Mouse (Mus musculus) spleen, postnatal 4 days (tissue): ENCODE results near the gene Iqschfp.

Experiments used
- DNase-seq, 2 experiments: peaks; one replicate each; pipeline ENCODE4 v3.0.0; 2022; ENCODE audit warnings: low spot score in 2 of 2

Gene Iqschfp

GRCm38 (mm10) chr3:67892026-67892705, at the start of gene Iqschfp, which contains the start of gene Iqcj:
Gene Iqschfp (plus strand): TSS chr3:67892232.
Gene Iqcj (plus strand): TSS chr3:67892220.
- DNase-seq, result no peak

- no peak for DNase-seq
Observed at GRCm38 (mm10) chr3:67852397-67852796, 39.6 kb upstream of the Iqschfp start.

GRCm38 (mm10) chr3:67861524-67861923, 30.5 kb upstream of the Iqschfp start:
- no peak for DNase-seq

GRCm38 (mm10) chr3:67867420-67868065, 24.5 kb upstream of the Iqschfp start:
- DNase-seq, result no peak

GRCm38 (mm10) chr3:67869424-67869823, 22.6 kb upstream of the Iqschfp start:
- DNase-seq, result no peak

- no peak for DNase-seq
Observed at GRCm38 (mm10) chr3:67877253-67877652, 14.8 kb upstream of the Iqschfp start.

GRCm38 (mm10) chr3:67884335-67884734, 7.7 kb upstream of the Iqschfp start:
- DNase-seq, result no peak

GRCm38 (mm10) chr3:67886176-67886575, 5.9 kb upstream of the Iqschfp start:
- DNase-seq, result no peak

- no peak for DNase-seq
Observed at GRCm38 (mm10) chr3:67887251-67887650, 4.8 kb upstream of the Iqschfp start.

- no peak for DNase-seq
Observed at GRCm38 (mm10) chr3:67892768-67893167, 736 bp downstream of the Iqschfp start.

GRCm38 (mm10) chr3:67902517-67902916, 10.5 kb downstream of the Iqschfp start:
- no peak for DNase-seq

GRCm38 (mm10) chr3:67908586-67908985, 16.6 kb downstream of the Iqschfp start:
- DNase-seq, result no peak

GRCm38 (mm10) chr3:67918098-67918497, 26.1 kb downstream of the Iqschfp start:
- DNase-seq, result no peak

GRCm38 (mm10) chr3:67918634-67919259, 26.7 kb downstream of the Iqschfp start:
- no peak for DNase-seq

GRCm38 (mm10) chr3:67923095-67923494, 31.1 kb downstream of the Iqschfp start:
- DNase-seq, result no peak

GRCm38 (mm10) chr3:67925453-67925852, 33.4 kb downstream of the Iqschfp start:
- no peak for DNase-seq

- DNase-seq, result no peak
Observed at GRCm38 (mm10) chr3:67930424-67931133, 38.5 kb downstream of the Iqschfp start.

GRCm38 (mm10) chr3:67931181-67931580, 39.1 kb downstream of the Iqschfp start:
- no peak for DNase-seq

- no peak for DNase-seq
Observed at GRCm38 (mm10) chr3:67931914-67932313, 39.9 kb downstream of the Iqschfp start.

GRCm38 (mm10) chr3:67935829-67936228, 43.8 kb downstream of the Iqschfp start:
- no peak for DNase-seq

GRCm38 (mm10) chr3:67947000-67947399, 55.0 kb downstream of the Iqschfp start:
- DNase-seq, result no peak

- no peak for DNase-seq
Observed at GRCm38 (mm10) chr3:67952517-67952940, 60.5 kb downstream of the Iqschfp start.
